Mouse (Mus musculus) fat pad, adult 2 months (tissue): ENCODE measurements around the gene Neurl3.
A peak's percentile ranks its signal among the peaks of the same experiment; 100 is the strongest.

Experiments used
- DNase-seq: peaks from one replicate; pipeline ENCODE4 v3.0.0-alpha.2; 2011; ENCODE audit warnings: low read depth, low spot score; ENCODE audit errors: extremely low read depth

The Neurl3 gene

DNA sequence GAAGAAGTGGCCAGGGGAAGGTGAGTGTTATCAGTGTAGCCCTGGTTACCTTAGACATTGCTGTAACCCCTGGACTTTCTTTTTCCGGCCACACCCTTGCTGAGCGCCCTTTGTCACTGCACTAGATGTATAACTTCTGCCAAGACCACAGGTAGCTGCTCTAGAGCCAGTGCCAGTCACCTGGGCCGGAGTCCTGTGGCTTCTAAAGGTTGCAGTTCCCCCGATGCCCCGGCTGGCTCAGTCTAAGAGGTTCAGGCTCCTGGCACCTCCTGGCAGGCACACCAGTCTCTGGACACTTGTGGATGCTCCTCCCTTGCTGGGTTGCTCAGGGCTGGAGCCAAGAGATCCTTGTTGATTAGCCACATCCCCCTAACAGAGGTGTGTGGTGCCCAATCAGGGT is at the start of gene Neurl3:
Neurl3 (minus strand) TSS at position 225 of the 400 bp plus-strand sequence.
- no peak for DNase-seq

DNA sequence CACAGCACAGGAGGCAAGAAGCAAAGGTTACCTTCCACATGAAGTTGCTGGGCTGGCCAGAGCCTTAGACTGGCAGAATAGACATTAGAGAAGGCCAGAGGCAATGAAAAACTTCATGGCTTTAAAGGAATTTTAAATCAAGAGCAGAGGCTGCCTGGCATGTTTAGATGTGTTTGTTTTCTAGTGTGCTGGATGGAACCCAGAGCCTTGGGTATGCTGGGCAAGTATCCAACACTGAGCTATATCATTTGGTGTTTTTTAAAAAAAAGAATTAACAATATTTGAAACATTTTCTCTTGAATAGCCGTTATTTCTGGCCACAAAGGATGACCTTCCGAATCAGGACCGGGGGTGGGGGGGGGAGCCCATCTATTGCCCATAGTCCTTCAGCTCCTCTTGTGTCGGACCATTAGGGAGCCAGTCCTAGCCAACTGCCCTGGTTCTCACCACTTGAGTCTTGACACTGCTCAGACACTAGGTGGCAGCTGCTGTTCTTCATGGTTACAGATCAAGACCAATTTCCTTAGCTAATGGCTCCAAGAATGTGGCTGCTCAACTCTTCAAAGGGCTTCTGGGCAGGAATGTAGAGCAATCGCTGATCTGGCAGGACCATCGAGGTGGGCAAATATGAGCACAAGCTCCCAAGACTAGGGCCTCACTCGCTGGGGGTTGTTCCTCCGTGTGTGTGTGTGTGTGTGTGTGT is 49.4 kb upstream of the Neurl3 start:
- DNase-seq = no peak

DNA sequence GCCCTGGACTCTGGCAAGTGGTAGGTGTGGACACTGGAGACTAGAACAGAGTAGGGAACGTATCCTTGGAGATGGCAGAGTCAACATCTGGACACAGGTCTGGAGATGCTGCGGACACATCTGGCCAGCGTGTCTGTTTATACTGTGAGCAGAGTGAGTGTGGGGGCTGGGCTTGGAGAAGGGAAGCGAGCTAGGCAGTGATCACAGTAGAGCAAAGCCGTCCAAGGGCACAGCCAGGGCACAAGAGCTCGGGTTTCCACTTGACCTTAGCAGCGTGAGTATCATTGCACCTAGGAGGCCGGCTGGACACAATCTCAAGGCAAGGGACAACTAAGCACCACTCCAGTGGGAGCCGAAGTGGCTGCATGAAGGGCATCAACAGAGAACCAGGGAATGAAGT is 48.6 kb upstream of the Neurl3 start:
- no peak for DNase-seq

DNA sequence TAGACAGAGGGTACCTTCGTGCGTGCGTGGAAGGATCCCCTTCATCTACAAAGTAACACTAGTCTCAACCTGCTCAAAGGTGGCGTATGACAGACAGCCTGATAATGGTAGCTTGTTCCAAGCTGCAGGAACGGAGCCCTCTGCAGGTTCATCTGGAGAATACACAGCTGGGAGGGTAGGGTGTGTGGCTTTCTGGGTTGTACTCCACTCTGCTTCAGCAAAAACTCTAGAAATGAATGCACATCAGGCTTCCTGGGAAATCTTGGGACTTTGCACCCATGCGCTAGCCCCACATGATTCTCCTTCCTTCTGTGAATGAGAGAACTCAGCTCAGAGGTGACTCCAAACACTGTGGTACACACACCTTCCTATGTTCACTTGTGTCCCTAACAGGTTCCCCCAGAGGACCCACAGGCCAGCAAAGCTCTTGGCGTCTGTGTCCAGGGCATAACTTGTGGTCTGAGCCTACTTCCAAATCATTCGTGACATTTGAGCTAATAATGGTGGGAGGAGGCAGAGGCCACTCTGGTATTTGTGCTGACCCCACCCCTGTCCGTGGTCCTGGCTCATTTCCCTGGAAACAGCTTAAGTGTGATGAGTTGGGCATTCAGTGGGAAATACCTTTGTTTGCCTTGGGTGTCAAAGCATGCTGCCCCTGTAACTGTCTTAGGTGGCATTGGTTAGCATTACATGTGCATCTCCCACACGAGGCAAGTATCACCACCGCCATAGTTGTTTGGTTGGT is 47.5 kb upstream of the Neurl3 start:
- no peak for DNase-seq

DNA sequence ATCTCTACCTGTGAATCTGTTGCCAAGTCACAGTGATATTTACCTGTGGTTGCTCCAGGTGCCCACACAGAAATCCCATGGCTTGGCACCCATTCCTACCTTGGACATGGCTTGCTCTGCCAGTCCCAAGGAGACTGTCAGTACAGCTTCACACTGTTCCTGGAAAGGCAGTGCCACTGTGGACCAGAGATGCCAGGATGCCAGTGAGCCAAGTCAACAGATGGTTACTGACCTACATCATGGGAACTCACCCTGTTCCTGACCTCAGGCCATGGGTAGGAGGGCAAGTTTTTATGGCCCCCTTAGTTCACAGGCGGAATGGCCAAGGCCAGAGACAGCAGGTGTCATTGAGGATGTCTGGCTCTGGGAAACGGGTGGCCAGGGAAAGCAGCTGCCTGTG is 46.7 kb upstream of the Neurl3 start:
- no peak for DNase-seq

DNA sequence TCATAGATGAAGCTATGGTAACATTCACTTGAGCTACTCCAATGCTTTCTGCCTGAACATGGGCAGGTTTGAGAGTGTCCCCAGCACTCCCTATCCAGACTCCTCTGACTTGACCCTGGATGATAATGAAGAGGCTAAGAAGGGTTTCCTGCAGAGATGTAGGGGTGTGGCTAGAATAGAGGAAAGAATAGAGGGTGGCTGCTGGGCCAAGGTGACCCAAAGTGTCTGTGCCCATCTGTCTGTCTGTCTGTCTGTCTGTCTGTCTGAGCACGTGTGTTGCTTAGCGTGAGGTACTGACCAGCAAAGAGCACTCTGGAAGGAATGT is 41.3 kb upstream of the Neurl3 start:
- no peak for DNase-seq

DNA sequence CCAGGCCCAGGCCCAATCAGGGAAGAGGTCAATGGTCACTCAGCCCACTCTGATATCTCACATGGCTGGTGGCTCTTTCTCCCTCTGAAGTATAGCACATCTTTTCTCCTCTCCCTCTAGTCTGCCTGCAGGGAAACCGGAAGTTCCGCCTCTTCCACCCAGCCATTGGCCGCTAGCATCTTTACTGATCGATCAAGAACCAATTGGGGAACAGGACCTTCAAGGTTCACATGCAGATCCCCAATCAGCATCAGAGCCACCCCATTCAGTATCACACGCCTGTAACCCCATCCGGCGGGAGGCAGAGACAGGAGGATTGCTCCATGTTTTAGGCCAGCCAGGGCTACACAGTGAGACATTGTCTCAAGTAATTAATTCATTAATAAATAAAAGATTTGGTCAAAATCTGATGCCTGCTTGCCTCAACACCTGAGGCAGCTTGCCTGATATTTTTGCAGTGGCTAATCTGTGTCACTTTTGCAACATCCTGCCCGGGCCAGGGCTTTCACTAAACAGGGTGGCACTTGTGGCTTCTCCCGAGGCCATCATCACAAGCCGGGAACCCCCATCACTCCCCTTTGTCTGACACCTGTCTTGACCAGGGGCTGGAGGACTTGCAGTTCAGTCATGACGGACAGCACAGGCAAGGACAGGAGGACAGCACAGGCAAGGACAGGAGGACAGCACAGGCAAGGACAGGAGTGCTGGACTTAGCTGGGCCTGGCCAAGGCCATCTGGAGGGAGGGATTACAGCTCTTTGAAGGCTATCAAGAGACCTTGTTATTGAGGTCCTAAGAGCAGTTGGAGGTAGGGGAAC is 40.7 kb upstream of the Neurl3 start:
- no peak for DNase-seq

DNA sequence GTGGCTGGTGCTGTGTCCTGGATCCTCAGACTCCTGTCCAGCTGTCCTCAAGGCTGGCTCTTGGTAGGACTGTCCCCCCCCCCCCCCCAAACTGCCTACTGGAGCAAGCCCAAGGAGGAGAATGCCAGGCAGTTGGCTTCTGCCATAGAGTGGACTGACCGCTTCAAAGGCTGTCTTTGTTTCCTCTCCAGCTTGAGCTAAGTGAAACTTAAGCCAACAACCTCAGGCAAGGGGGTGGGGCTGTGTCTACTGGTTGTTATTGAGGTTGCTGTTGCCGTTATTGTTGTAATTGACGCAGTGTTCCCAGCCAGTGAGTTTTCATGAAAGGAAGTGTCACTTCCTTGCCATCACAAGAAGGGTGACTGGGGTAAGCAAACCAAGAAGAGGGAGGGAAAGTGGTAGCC is 35.0 kb upstream of the Neurl3 start:
- DNase-seq = no peak

DNA sequence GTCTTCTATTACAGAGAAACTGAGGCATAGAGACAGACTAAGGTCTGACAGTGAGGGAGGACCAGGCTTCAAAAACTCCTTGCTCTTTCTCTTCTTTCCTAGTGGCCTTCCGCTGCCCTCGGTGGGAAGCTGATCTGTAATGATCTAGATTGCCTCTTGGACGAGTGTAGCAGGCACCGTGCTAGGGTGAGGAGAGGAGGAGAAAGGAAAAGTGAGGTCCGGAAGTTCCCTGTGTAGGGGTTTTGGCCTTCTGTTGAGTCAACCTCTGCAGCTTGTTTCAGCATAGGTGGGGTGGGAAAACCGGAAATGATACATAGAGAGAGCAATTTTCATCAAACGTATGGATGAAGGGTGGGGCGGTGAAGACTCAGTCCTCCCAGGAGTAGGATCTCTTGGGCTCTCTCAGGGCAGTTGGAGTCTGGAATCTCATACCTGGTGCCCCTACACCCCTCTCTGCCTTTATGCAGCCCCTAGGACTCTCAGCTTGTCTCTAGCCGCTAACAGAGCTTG is 34.5 kb upstream of the Neurl3 start:
- no peak for DNase-seq

DNA sequence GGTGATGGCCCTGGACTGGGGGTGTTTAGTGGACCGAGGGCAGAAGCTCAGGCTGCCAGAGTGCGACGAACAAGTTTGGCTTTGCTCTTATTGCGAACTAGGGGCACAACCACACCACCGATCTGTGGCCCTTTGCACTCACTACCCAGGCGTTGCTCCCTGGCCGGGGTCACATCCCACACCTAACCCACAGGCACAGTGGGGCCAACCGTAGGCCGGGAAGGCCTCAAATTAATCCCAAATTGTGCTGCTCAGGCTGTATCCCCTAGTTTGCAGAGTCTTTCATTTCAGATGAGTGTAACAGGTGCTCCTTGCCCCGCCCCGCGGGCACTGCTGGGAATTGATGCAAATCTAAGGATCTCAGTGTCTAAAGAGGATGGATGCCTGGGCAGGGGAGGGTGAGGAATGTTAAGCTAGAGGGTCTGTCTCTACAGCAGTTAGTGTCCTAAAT is 34.0 kb upstream of the Neurl3 start:
- DNase-seq = no peak

DNA sequence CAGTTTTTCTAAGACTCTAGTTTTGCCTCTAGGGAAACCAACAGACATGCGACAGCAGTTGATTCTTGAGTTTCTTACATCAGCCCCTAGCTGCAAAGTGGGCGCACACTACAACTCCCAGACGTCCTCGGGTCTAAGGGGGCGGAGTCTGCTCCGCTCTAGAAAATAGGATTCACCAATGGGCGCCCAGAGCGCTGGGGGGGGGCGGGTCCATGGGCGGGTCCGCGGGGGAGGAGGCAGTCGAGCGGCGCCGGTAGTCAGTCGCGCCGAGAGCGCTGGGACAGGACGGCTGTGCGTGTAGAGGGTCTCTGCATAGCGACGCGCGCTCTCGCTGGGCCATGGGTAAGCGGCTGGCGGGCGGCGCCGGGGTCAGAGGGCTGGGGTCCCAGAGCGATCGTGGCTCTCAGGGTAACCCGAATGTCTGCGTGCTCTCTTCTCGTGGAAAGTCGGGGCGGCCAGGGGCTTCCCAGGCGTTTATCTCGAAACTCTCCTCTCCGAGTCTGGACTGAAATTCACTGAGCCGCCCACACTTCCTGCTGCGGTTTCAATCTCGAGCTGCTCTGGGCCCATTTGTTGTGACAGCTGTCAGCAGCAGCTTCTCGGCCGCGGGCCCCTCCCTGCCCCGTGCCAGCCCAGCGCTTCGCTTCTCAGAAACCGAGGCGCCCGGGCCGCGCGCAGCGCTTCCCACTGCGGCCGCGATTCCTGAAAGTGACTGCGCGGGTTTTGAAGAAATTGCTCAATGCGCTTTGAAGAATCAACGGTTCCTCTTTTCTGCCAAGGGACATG is 33.2 kb upstream of the Neurl3 start, which contains the start of gene Arid5a:
Arid5a (plus strand) TSS at position 239 of the 786 bp plus-strand sequence.
- DNase-seq = no peak

DNA sequence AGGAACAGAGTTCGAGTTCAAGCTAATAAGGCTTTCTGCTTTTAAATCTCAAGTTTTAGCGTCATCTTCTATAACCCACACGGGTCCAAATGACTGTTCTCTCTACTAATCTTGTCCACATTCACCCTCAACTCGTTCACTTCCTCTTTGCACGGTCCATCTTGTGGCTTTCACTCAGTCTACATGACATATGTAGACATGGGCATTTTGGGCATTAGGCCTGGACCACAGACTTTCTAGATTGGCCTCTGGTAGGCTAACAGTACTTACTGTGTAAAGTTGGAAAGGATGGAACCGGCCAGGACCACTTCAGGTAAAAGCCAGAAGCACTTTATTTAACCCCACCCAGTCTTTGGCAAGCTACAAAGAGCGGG is 32.6 kb upstream of the Neurl3 start:
- no peak for DNase-seq

DNA sequence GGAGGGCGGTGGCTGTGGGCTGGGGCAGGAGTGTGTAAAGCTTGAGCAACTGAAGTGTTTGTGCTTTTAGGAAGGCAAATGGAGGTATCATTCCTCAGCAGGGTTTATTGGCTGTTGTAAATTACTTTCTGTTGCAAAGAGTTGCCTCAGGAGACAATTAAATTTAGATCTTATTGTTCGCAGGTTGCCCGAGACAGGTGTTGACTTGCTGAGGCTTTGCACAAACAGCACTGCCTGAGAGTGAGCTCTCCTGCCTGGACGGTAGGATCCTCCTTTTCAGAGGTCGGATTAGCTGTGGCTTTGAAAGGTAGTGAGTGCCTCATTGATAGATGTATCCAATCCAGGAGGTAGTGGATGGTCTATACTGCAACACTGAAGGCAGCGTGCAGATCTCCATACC is 31.6 kb upstream of the Neurl3 start:
- peak; percentile 84 for DNase-seq

DNA sequence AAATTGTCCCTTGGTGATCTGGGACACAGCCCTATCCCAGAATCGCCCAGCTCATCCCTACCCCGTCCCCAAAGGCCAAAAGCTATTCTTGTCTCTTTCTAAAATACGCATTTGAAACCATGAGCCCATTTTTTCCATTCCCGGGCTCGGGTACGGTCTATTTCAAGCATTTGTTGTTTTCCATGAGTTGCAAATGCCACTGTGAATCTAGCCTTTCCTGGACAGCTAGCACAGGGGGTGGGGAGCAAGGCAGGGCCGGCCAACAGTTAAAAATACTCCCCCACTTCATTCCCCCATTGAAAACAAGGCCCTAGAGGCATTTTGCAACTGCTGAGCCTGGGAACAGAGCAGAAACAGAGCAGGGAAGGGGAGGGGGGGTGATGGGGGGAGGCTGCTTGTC is 30.3 kb upstream of the Neurl3 start:
- DNase-seq = no peak

DNA sequence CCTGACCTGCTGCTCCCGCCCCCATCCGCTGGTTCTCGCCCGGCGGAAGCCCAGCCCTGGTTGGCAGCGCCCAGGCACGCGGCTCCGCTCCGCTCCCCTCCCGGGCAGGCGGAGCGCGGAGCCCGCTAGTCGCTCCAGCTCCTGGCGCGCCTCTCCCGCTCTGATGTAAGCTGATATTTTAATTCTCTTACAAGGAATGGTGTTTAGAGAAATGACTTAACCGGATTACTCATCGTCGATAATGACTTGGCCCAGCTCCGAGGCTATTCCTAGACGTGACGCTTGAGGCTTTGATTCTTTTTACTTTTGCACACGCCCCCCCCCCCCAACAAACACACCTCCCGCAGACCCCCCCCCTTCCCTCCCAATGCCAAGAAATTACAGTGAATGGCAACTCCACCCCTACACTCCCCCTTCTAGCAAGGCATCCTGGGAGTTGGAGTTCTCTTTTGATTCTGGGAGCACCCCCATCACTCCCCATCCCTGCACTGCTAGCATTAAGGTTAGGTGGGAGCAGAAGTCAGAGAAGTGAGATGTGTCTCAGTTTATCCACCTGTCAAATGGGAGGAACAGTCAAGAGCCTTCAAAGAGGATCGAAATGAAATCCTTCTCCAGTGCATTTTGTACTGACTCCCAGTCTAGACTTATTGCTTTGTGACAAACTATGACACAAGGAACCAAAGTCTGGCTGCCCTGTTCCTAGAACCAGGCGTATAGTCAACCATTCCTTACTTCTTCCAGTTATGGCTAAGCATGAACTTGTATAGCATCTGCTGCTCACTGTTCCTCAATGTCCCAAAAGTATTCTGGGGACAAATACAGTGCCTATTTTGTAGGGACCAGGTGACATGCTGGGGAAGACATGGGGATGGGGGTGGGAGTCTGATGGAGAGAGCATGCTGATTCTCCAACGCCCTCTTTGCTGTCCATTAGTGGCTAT is 29.2 kb upstream of the Neurl3 start:
- DNase-seq = no peak

DNA sequence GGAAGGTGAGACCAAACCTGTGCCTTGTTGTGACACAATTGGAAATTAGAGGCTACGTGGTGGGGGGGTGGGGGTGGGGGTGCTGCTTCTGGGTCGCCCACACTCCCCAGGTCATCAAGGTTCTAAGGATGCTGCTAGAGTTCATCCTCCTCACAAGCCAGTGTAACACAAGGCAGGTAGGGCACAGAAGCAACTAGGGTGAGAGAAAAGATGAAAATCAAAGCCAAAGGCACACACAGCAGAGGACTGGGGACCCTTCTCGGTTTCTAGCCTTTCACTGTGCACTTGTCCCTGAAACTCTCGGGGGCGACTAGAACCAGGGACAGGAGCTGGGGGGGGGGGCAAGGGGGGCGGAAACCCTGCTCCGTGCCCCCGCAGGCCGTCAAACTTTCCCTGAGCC is 28.5 kb upstream of the Neurl3 start:
- DNase-seq = no peak

DNA sequence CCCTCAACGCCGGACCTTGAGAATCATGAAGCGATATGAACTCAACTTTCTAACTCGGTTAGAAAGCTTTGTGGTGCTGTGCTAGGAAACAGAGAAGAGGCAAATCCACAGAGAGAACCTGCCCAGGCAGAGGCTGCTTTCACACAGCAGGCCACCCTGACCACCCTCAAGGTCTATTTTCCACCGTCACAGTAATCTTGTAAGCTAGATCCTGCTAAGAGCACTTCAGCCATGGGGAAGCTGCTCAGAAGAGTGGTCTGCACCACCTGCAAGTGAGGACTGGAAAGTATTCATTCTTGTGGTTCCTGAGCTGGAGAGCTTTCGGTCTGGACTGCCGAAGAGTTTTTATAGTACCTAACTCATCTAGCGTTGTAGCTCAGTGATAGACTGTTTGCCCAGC is 27.8 kb upstream of the Neurl3 start:
- DNase-seq = no peak

DNA sequence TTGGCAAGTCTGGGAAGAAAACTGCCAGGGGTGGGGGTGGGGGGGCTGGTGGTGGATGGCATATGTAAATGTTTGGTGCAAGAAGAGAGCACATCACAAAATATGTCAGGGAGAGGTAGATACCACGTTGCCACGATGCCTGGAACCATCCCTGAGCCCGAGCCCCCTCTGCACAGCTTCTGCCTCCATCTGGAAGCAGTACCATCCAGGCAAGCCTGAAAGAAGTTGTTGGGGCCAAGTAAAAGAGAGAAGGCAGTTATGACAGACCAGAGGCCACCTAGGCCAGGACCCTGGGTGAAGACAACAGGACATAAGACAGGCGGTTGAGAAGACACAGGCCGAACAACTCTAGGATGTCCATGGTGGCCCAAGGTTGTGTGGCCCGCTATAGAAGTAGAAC is 26.0 kb upstream of the Neurl3 start:
- DNase-seq = no peak

DNA sequence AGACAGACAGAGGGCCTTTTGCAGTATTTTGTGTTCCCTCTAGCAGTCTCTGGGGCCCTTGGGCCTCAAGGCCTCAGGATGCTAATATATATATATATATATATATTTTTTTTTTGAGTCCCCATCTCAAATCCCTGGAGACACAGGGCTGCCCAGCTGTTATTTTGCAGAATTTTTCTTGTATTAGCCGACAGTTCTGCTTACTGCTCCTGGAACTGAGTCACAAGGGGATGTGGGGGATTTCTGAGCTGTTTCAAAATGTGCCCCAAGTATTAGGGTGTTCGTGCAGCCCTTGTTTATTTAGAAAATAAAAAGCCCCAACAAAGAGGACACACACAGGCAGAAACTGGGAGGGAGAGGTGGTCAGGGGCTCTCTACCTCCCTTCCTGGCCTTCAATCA is 25.2 kb upstream of the Neurl3 start:
- DNase-seq = no peak

DNA sequence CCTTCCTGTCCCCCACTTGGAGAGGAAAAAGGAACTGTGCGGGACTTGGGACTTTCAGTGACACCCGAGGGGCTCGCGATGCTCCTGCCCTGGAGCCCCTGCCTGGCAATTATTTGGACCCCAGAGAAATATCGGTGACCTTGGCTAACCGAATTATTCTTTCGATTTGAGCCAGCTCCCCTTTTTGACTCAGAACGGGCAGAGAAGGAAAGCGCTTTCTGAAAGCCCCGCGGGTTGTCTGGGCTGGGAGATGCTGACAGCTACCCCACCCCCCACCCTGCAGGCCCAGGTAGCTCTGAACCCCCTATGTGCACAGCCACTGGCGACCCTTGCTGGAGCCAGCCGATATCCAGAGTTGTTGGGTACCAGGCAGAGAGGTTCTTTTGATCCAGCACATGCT is 24.6 kb upstream of the Neurl3 start:
- DNase-seq = no peak
